Mouse (Mus musculus) neutrophil, adult 83 days (primary cell): ENCODE results near the gene Ppp1r16b. TPM values are rescaled to one million over a fixed set of nuclear protein-coding genes. Genes with fewer than 3 reads are reported as not detected.

Experiments used
- total RNA-seq, 2 experiments: library from RNA; stranded (reverse); gene quantifications; one replicate each; pipeline ENCODE4 v1.2.4; 2023

The Ppp1r16b gene
- total RNA-seq: 1 to 10 TPM in 1 of 2 experiments, under 1 TPM in 1; 0.86 to 1.0 TPM

GRCm38 (mm10) chr2:158665098-158665497 lies at the start of gene Ppp1r16b:
Gene Ppp1r16b (plus strand): TSS chr2:158665398.

GRCm38 (mm10) chr2:158624718-158625222 lies 40.4 kb upstream of the Ppp1r16b start, which contains the start of gene Actr5:
Gene Actr5 (plus strand): TSS chr2:158624888.

GRCm38 (mm10) chr2:158767742-158768339 lies 102.6 kb downstream of the Ppp1r16b start, which contains the start of gene Fam83d:
Gene Fam83d (plus strand): TSS chr2:158768093.

GRCm38 (mm10) chr2:158794494-158795004 lies 129.4 kb downstream of the Ppp1r16b start, which contains the start of gene Dhx35:
Gene Dhx35 (plus strand): TSS chr2:158794807.

Other genes starting within 250 kb of the Ppp1r16b start
- gene Adig, start 162.8 kb upstream of the Ppp1r16b start, total RNA-seq: not detected
- not detected for gene Arhgap40, start 152.6 kb upstream of the Ppp1r16b start, total RNA-seq
- gene Slc32a1, start 54.6 kb upstream of the Ppp1r16b start, total RNA-seq: under 1 TPM; 0.46 to 0.60 TPM
- gene Actr5, start 40.5 kb upstream of the Ppp1r16b start, total RNA-seq: 10 to 100 TPM; 16.0 to 19.8 TPM
- gene Fam83d, start 102.7 kb downstream of the Ppp1r16b start, total RNA-seq: 10 to 100 TPM in 1 of 2 experiments, 1 to 10 TPM in 1; 9.1 to 13.6 TPM
- 1 to 10 TPM; 8.5 to 9.4 TPM for gene Dhx35, start 129.4 kb downstream of the Ppp1r16b start, total RNA-seq